Mouse (Mus musculus): Measurements from ENCODE around the gene Gar1.

Gar1 gene

DNA sequence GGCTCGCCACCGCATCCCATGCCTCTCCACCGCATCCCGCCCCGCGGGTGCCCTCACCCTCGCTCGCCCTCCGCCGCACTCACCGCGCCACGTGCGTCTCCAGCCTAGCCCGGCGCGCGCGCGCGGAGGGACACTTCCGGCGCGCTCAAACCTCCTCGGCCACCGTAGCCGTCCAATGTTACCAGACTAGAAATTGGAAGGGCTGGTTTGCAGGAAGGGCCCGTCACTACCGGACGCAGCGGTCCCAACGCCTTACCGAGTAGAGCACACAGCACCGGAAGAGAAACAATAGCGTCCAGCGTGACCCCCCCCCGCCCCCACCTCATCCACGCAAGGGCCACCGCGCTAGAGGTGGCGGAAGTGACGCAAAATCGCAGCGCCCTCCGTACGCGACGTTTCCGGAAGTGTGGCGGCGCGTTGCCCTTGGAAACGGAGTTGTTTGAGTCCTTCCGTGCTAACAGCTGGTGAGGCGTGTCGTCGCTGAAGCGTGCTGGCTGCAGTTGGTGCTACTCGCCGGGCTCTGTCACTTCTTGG lies at the start of gene Gar1:
TSS of gene Gar1 (minus strand) at position 362 of the 534 bp plus-strand sequence.
- peak; percentile 95 to 96 for DNase-seq

DNA sequence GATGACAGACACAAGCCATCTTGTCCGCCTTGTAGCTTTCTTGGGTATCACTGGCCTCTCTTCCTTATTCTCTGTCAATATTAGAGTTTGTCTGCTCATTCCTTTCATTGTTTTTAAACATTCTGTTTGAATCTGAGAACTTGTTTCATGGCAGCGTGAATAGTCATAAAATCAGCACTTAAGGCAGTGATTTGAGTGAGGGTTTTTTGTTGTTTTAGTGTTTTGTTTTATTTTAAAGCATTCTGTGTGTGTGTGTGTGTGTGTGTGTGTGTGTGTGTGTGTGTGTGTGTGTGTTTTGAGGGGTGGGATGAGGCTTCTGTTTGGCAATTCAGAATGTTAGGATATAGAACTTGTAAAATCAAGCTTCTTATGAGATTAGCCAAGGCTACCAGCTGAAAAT lies 48.7 kb upstream of the Gar1 start:
- no peak for DNase-seq

DNA sequence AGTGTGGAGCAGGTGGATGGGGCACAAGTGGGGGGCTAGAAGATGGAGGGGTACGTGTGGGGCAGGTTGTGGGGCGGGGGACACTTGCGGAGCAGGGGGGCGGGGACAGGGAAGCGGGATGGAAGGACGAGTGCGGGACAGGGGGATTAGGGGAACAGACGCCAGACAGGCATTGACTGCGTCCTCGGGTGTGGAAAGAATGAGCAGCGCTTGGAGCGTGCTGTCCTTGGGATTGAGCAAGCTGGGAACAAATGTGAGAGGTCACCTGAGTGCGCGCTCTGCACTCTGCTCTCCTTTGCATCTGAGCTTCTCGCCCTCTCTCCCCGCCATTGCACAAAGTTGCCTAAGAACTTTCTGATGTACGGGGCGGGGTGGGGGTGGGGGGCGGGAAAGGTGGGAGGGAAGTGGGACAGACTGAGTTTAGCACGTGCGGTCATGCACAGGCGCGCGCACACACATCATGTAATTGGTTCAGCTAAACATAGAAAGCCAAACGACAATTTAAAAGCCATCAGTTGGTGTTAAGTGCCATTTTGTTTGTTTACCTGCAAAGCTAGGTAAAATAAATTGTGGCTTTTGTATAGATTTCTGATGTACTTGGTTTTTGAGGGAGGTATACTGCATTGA lies 48.0 kb upstream of the Gar1 start:
- DNase-seq = peak; percentile 41 to 63

DNA sequence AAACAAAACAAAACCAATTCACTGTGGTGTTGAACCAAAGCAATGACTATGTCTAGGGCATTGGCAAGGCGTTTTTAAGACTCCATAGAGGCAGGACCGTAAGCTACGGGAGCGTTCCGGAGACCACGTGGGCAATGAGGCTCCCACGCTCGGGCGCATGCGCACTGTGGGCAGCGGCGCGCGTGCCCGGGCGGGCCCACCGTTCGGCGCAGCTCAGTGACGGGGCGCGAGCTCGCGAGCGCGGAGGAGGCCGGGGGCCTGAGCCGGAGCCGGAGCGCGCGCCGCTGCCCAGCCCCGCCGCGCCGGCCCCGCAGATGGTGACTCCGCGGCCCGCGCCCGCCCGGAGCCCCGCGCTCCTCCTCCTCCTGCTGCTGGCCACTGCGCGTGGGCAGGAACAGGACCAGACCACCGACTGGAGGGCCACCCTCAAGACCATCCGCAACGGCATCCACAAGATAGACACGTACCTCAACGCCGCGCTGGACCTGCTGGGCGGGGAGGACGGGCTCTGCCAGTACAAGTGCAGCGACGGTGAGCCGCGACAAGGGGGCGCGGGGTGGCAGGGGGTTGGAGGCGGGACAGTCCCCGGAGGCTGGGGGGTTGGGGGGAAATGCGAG lies 47.3 kb upstream of the Gar1 start, which contains the start of gene Pla2g12a:
TSS of gene Pla2g12a (plus strand) at position 202 of the 617 bp plus-strand sequence.
- DNase-seq = peak; percentile 86 to 90

DNA sequence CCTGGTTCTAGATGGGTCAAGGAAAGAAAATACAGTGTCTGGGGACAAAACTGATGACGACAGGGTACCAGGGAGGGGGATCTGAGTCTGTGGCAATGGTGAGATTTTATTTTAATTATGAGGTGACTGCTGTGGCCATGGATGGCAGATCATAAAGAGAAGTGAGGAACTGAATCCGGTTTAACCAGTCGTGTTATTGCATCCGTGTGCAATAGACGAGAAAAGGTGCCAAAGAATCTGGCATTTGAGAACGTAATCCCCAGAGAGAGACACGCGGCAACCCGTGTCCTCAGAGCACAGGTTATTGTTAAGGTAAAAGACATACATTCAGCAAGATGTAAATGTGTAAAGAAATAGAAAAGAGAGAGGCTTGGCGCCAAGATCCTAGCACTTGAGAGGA lies 46.1 kb upstream of the Gar1 start:
- DNase-seq = no peak

DNA sequence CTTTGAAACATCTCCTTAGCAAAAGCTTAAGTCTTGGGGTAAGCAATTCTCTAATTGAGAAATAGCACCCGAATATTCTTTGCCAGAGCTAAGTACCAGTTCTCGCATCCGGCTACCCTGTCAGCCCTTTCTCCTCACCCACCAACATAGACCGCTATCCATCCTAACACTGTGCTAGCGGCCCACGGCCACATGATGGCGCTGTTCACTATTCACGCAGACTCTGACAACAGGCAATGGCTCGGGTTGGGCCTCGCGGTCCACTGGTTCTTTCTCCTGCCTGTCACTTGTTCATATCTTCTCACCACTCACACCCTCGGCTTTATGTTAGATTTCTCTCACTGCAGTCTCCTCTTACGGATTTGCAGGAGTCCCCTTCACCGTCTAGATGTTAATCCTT lies 32.5 kb upstream of the Gar1 start:
- DNase-seq = peak; percentile 41 to 43

DNA sequence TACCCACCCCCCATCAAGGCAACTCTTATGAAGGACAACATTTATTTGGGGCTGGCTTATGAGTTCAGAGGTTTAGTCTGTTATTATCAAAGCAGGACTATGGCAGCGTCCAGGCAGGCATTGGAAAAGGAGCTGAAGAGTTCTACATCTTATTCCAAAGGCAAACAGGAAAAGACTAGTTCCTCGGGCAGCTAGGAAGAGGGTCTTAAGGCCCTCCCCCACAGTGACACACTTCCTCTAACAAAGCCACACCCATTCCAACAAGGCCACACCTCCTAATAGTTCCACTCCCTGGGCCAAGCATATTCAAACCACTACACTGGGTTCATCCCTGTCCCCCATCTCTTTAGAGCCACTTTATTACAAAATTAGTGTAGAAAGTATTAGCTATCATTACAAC lies 31.4 kb upstream of the Gar1 start:
- DNase-seq = no peak

DNA sequence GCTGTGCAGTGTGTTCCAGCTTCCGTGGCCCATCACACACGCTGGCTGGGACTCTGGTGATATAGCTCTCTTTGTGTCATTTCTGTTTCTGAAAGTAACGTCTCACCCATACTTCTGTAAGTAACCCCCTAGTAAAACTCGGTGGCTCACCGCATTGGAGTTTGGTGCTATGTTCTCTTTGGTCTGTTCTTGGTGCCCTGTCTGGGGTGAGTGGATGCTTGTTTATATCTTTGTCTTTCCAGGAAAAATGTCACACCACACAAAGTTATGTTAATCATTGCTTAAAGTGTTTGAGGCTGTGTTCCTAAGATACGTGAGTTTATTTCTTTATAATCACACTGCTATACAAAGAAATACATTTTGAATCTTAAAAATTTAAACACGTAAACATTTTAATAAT lies 15.7 kb upstream of the Gar1 start:
- no peak for DNase-seq

DNA sequence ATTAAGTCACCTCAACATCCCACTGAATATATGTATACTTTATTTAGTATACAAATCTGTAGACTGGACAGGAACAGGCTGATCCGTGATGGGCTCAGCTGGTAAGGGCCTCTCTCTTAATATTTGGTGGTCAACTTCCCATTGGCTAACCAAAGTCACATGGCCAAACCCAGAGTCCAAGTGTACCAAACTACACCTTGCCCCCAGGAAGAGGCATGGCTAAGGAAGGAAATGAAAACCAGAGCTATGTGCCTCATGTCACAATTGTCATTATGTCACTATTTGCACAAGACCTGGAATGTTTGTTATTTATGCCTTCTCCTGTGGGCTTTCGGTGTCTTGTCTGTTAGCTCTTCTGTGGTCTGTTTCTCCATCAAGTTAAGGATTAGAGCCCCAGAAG lies 14.7 kb upstream of the Gar1 start:
- no peak for DNase-seq

DNA sequence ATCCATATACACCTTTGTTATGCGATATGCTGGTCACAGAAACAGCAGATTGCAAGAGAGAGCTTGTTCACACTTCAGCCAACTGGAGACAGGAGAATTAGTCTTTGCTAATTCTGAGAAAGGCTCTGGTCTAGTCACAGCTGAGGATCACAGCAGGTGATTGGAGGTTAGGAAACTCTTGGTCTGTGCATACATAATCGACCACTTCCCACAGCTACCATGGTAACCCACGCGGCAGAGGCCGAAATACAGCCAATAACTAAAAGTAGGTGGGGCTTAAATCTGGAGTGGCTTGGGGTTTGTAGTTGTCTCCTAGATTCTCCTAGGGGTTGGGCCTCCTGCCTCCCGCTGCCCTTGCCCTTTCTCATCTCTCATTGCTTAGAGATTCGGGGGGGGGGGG lies 6.8 kb upstream of the Gar1 start:
- no peak for DNase-seq

DNA sequence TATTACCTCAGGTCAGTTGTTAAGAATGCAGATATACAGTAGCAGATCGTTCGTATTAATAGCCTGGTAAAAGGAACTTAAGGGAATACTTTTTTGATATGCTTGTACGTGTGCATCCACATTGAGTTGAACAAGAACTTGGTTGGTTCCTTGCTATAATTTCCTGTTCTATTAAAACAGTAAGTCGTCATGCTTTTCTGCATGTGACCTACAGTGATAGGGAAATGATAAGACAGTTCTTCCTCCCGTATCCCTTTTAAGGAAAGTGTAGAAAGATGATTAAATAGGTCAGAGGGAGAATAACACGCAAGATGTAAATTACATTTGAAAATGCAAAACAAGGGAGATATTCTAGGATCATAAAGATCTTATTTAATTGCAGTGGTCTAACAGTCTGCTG lies 5.8 kb upstream of the Gar1 start:
- DNase-seq = no peak

DNA sequence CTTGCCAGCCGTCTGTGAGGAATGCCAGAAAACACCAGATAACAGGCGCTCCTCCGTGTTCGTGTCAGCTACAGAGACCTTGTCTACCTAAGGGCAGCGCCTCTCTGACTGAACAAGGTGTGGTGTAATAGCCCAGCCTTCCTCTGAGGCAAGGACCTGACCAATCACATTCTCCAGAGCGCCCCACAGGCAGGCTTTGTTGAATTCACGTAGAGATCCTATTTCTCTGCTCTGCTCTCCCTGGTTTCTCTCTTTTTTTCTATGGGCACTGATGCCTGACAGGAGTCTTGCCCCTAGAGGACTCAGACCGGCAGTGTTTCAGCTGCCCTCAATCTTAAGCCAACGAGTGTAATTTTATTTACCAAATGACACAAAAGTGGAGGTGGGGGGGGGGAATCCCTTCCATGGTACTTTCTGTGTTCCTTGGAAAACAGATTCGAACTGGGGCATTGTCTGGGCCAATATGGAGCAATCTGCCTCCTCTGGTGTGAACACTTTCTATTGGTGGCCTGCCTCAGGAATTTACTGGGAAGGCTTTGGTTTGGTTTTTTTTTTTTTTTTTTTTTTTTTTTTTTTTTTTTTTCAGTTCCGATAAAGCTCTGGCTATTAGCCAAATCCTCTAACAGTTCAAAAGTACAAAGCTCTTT lies 5.0 kb upstream of the Gar1 start:
- peak; percentile 40 to 56 for DNase-seq

DNA sequence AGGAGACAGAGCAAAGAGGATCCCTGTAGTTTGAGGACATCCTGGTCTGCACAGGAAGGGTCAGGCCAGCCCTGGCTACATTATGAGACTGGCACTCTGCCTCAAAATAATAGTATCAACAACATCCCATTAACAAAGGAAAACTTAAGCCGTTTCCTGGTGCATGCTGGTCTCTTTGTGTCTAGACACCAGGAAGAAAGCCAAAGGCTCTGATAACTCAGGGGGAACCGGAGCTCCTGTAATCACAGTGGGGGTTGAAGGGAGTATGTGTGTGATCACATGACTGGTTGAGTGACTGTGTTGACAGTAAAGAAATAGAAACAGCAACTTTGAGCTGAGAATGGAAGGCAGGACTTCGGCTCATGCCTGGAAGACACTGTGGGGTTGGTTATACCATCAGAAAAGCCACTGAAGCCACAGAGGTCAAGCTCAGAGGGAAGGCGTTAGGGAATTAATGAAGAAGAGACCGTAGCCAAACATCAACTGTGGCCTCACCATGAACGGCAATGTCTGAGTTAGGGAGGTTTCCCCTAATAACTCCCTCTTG lies 4.3 kb upstream of the Gar1 start, which contains the start of gene Cfi:
TSS of gene Cfi (plus strand) at position 497 of the 547 bp plus-strand sequence.
- peak in 1 of 2 experiments; percentile 12 for DNase-seq

DNA sequence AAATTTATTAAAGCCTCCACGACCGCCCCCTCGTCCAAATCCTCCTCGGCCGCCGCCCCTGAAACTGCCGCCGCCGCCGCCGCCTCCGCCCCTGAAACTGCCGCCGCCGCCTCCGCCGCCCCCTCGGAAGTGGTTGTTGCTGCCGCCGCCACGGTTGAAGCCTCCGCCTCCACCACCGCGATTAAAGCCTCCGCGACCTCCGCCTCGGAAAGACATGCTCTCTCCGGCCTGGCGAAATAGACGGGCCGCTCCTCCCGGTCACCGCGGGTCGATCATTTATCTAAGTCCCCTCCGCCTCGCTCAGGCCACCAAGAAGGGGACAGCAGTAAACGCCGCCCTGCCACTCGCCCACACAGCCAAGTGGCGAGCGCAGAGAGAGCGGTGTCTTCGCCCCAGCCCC lies 570 bp downstream of the Gar1 start:
- peak; percentile 18 to 40 for DNase-seq

DNA sequence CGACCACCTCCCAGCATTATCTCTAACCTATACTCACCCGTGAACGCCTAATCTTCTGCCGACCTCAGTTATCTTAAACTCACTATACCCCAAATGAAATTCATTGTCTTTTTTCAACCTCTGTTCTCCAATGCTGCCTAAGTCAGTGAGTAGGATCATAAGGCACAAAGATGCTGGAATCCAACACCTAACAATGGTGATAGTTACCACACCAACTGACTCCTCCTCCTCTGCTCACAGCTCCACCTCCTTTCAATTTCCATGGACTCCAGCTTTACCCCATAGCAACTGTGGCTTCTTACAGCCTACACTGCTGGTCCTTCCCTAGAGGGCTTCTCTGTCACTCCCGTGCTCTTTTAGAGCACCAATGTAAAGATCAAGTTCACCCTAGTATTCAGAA lies 3.5 kb downstream of the Gar1 start:
- no peak for DNase-seq

DNA sequence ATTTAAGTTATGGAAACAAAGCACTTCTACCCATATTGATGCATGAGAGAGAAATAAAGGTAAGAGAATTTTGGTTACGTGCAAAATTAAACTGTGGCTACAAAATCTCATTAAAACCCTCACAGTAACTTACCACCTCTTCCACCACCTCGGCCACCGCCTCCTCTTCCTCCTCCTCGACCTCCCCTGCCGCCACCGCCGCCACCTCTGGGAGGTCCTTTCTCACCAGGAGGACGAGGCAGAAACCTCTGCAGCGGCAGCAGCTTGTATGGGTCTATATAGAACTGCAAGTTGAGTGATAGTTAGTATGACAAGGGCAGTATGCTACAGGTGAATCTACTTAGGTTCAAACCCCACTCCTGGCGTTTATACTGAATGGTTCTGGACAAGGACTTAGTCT lies 4.5 kb downstream of the Gar1 start:
- no peak for DNase-seq

DNA sequence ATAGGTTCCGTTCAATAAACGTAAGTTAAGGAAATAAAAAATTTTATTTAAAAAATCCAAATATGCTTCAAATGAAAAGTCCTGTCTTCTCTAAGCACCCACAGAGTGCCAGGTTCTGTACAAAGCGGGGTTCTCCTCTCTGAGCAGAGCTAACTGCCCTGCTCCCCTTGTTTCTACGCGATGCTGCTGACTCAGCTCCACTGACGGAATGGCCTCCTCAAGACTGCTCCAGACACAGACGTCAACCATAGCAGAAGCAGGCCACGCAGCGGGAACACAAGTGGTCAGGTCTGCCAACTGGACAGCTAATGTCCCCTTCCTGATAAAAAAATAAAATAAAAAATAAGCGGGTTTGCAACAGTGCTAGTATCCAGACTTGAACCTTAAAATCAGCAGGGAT lies 6.3 kb downstream of the Gar1 start:
- no peak for DNase-seq

DNA sequence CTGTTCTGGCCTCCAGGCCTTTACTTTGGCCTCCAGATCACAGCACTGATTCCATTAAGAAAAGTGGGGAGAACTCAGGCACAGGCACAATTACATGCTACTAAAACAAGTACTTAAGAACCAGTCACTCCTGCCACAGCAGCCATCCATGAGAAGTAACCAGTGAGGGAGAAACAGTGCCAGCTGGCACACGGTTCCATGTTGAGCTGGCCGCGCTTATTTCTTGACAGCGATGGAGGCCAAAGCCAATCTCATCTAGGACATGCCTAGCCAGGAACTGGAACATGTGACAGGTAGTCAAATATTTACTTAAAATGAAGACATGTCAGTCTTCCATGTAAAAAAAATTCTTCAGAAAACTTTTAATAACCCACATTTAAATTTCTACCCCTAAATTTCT lies 7.0 kb downstream of the Gar1 start:
- no peak for DNase-seq

DNA sequence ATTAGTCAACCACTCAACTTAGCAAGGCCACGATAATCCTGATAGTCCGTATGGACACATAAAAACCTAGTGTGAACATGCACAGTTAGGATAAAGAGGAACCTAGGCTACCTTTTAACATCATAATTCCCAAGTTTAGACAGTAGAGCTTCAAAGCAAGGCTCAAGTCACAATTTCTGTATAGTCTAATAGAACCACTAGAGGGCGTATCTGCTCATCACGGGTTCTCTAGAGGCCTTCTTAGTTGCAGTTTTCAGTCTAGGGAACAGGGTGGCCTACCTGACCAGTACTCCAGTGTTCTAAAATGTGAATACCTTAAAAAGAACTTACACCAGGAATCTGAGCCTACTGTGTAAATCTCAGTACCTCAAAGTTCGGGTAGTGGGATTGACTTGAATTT lies 7.9 kb downstream of the Gar1 start:
- no peak for DNase-seq

DNA sequence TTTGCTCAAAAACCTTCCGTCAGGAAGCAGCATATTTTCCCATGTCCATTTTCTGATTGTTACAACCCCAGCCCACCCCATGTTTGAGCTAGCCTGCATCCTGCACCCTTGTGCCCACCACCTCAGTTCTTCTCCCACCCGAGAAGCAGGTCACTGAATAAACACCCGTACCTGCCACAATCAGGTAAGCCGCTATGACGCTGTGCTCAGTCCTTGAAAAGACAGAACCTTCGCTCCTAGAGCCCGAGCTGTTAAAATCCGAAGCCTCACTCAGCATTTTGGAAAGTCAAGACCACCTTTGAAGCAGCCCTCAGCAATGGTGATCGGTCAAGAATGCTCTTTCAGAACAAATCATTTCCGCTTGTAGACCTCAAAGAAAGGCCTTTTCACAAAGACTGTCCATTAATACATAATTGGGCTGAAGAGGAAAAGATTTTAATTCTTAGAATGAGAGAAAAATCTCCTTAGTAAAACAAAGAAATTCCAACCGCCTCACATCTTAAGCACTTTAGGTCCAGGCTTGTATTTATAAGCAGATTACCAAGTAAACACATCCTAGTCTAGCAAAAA lies 8.9 kb downstream of the Gar1 start, which contains the start of gene Rrh:
TSS of gene Rrh (minus strand) at position 382 of the 570 bp plus-strand sequence.
- DNase-seq = no peak

DNA sequence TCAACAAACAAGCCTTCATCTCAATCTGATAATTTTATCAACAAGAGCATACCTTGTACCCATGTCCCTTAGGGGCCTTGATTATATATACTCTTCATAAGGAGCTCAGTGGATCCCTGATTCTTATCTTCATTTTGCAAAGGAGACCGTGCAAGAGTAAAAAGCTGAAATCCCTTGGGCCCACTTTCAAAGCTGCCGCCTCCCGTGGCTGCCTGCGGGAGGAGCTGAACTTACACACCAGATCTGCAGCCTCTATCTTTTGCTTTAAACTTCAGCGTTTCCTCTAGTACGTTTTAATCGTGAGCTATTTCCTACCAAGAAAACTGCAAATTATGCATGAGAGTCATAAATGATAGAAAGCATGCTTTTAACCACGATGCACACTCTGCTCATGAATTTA lies 9.5 kb downstream of the Gar1 start:
- DNase-seq = no peak

DNA sequence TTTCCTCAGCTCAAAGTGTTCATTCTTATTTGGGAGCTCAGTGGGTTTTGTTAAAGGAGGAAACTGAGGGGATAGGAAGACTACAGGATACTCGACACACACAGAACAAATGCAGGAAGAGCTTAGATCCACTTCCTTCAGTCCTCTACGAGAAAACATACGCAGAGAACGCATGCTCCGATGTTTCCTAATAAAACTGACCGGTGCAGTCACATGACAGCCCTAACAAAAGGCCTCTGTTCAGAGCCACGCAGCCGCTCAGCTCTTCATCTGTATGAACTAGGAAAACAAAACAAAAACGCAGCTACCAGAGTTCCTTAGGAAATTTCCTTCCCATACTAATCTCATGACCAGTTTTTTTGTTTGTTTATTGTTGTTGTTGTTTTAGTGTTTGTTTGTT lies 10.3 kb downstream of the Gar1 start:
- no peak for DNase-seq

DNA sequence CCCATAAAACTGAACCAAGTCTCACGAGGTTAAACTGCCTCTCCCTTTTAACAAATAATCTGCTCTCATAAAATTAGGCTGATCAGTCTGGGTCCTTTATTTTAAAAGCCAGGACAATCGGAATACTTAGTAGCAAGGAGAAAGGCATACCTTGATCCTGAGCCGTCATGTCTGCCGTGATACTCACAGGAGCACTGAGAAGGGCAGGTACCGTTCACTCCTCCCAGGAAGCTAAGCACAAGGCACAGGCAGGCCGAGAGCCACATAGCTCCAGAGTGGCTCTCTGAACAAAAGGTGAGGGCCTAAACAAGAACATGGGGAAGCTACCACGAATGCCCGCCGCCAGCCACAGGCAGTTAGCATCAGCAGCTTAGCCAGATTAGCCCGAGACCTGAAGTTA lies 27.4 kb downstream of the Gar1 start, which contains the start of gene Lrit3:
TSS of gene Lrit3 (minus strand) at position 266 of the 400 bp plus-strand sequence.
- DNase-seq = no peak

All from lung, adult 18-20 months (tissue).